Mouse (Mus musculus): ENCODE data around the gene Musk. TPM values are rescaled to one million over a fixed set of nuclear protein-coding genes. Genes with fewer than 3 reads are reported as not detected.
"Not testable (repeated sequence)": the region's sequence is repeated elsewhere in the genome, so short reads cannot be mapped to it uniquely, and the experiment has no call there.

Musk gene
- total RNA-seq (2022), result 10 to 100 TPM; 26.9 to 58.0 (median 40.6) TPM

GRCm38 (mm10) chr4:58285687-58286086 is at the start of gene Musk:
Gene Musk, plus strand, starts transcription at chr4:58285960.
- peak; percentile 39 to 48 for DNase-seq (ENCODE audit: low spot score in 2 of 2)

- DNase-seq (ENCODE audit: low spot score in 2 of 2), result no peak
Measured at GRCm38 (mm10) chr4:58240416-58240815, 45.3 kb upstream of the Musk start.

GRCm38 (mm10) chr4:58245544-58245943 is 40.2 kb upstream of the Musk start:
- DNase-seq (ENCODE audit: low spot score in 2 of 2), result no peak

GRCm38 (mm10) chr4:58252381-58252780 is 33.4 kb upstream of the Musk start:
- no peak for DNase-seq (ENCODE audit: low spot score in 2 of 2)

GRCm38 (mm10) chr4:58253410-58253809 is 32.4 kb upstream of the Musk start:
- no peak for DNase-seq (ENCODE audit: low spot score in 2 of 2)

GRCm38 (mm10) chr4:58260767-58261166 is 25.0 kb upstream of the Musk start:
- not testable (repeated sequence) for DNase-seq (ENCODE audit: low spot score in 2 of 2)

GRCm38 (mm10) chr4:58266294-58266693 is 19.5 kb upstream of the Musk start:
- no peak for DNase-seq (ENCODE audit: low spot score in 2 of 2)

GRCm38 (mm10) chr4:58268897-58269542 is 16.7 kb upstream of the Musk start:
- no peak for DNase-seq (ENCODE audit: low spot score in 2 of 2)

- DNase-seq (ENCODE audit: low spot score in 2 of 2), result no peak
Measured at GRCm38 (mm10) chr4:58269961-58270360, 15.8 kb upstream of the Musk start.

- no peak for DNase-seq (ENCODE audit: low spot score in 2 of 2)
Measured at GRCm38 (mm10) chr4:58270956-58271355, 14.8 kb upstream of the Musk start.

- DNase-seq (ENCODE audit: low spot score in 2 of 2), result no peak
Measured at GRCm38 (mm10) chr4:58271504-58272162, 14.1 kb upstream of the Musk start.

- no peak for DNase-seq (ENCODE audit: low spot score in 2 of 2)
Measured at GRCm38 (mm10) chr4:58275261-58275895, 10.4 kb upstream of the Musk start.

- DNase-seq (ENCODE audit: low spot score in 2 of 2), result peak in 1 of 2 experiments; percentile 37
Measured at GRCm38 (mm10) chr4:58278368-58278767, 7.4 kb upstream of the Musk start.

GRCm38 (mm10) chr4:58280121-58280520 is 5.6 kb upstream of the Musk start:
- DNase-seq (ENCODE audit: low spot score in 2 of 2), result no peak

GRCm38 (mm10) chr4:58286368-58287090 is 769 bp downstream of the Musk start:
- DNase-seq (ENCODE audit: low spot score in 2 of 2), result no peak

- DNase-seq (ENCODE audit: low spot score in 2 of 2), result peak; percentile 12 to 40
Measured at GRCm38 (mm10) chr4:58288753-58289152, 3.0 kb downstream of the Musk start.

GRCm38 (mm10) chr4:58291828-58292227 is 6.1 kb downstream of the Musk start:
- no peak for DNase-seq (ENCODE audit: low spot score in 2 of 2)

GRCm38 (mm10) chr4:58293099-58293498 is 7.3 kb downstream of the Musk start:
- no peak for DNase-seq (ENCODE audit: low spot score in 2 of 2)

- no peak for DNase-seq (ENCODE audit: low spot score in 2 of 2)
Measured at GRCm38 (mm10) chr4:58303862-58304261, 18.1 kb downstream of the Musk start.

GRCm38 (mm10) chr4:58304564-58304963 is 18.8 kb downstream of the Musk start:
- DNase-seq (ENCODE audit: low spot score in 2 of 2), result no peak

GRCm38 (mm10) chr4:58307421-58307820 is 21.7 kb downstream of the Musk start:
- no peak for DNase-seq (ENCODE audit: low spot score in 2 of 2)

GRCm38 (mm10) chr4:58313344-58313743 is 27.6 kb downstream of the Musk start:
- DNase-seq (ENCODE audit: low spot score in 2 of 2), result no peak

Measured in gastrocnemius, adult 8-10 months (tissue).